Mouse (Mus musculus): ENCODE results near the gene Acot12. TPM values are rescaled to one million over a fixed set of nuclear protein-coding genes. Genes with fewer than 3 reads are reported as not detected.
"Not testable (repeated sequence)": the region's sequence is repeated elsewhere in the genome, so short reads cannot be mapped to it uniquely, and the experiment has no call there.

The Acot12 gene
- polyA plus RNA-seq, 1 experiment, result 0.11 TPM

- no peak for TF ChIP-seq POLR2A (IDR thresholded peaks at IDR 0.05; ENCODE audit: borderline replicate concordance, extremely low read depth, insufficient read depth, insufficient read length, poor library complexity, severe bottlenecking)
- no peak for TF ChIP-seq CTCF (IDR thresholded peaks at IDR 0.05; ENCODE audit: borderline replicate concordance, extremely low read depth, insufficient read depth, insufficient read length)
- DNase-seq (ENCODE audit: low read depth), result no peak
Measured at GRCm38 (mm10) chr13:91760302-91761050, 19.2 kb downstream of the Acot12 start.

- no peak for DNase-seq (ENCODE audit: low read depth)
- TF ChIP-seq CTCF (IDR thresholded peaks at IDR 0.05; ENCODE audit: borderline replicate concordance, extremely low read depth, insufficient read depth, insufficient read length) (no peak), POLR2A (IDR thresholded peaks at IDR 0.05; ENCODE audit: borderline replicate concordance, extremely low read depth, insufficient read depth, insufficient read length, poor library complexity, severe bottlenecking) (no peak)
Measured at GRCm38 (mm10) chr13:91761654-91762445, 20.5 kb downstream of the Acot12 start.

- DNase-seq (ENCODE audit: low read depth), result not testable (repeated sequence)
Measured at GRCm38 (mm10) chr13:91763654-91764053, 22.3 kb downstream of the Acot12 start.

GRCm38 (mm10) chr13:91765627-91766026, 24.3 kb downstream of the Acot12 start:
- TF ChIP-seq POLR2A (IDR thresholded peaks at IDR 0.05; ENCODE audit: borderline replicate concordance, extremely low read depth, insufficient read depth, insufficient read length, poor library complexity, severe bottlenecking) (no peak), CTCF (IDR thresholded peaks at IDR 0.05; ENCODE audit: borderline replicate concordance, extremely low read depth, insufficient read depth, insufficient read length) (no peak)
- no peak for DNase-seq (ENCODE audit: low read depth)

GRCm38 (mm10) chr13:91768683-91769651, 27.7 kb downstream of the Acot12 start:
- DNase-seq (ENCODE audit: low read depth), result no peak
- TF ChIP-seq POLR2A (IDR thresholded peaks at IDR 0.05; ENCODE audit: borderline replicate concordance, extremely low read depth, insufficient read depth, insufficient read length, poor library complexity, severe bottlenecking), result no peak
- TF ChIP-seq CTCF (IDR thresholded peaks at IDR 0.05; ENCODE audit: borderline replicate concordance, extremely low read depth, insufficient read depth, insufficient read length), result no peak

GRCm38 (mm10) chr13:91778092-91778491, 36.8 kb downstream of the Acot12 start:
- DNase-seq (ENCODE audit: low read depth), result no peak

GRCm38 (mm10) chr13:91779892-91780291, 38.6 kb downstream of the Acot12 start:
- no peak for DNase-seq (ENCODE audit: low read depth)
- TF ChIP-seq POLR2A (IDR thresholded peaks at IDR 0.05; ENCODE audit: borderline replicate concordance, extremely low read depth, insufficient read depth, insufficient read length, poor library complexity, severe bottlenecking) (no peak), CTCF (IDR thresholded peaks at IDR 0.05; ENCODE audit: borderline replicate concordance, extremely low read depth, insufficient read depth, insufficient read length) (no peak)

More at GRCm38 (mm10) chr13:91778092-91778491, 36.8 kb downstream of the Acot12 start:
- TF ChIP-seq POLR2A (IDR thresholded peaks at IDR 0.05; ENCODE audit: borderline replicate concordance, extremely low read depth, insufficient read depth, insufficient read length, poor library complexity, severe bottlenecking) (no peak), CTCF (IDR thresholded peaks at IDR 0.05; ENCODE audit: borderline replicate concordance, extremely low read depth, insufficient read depth, insufficient read length) (no peak)

GRCm38 (mm10) chr13:91792035-91792434, 50.7 kb downstream of the Acot12 start:
- TF ChIP-seq CTCF (IDR thresholded peaks at IDR 0.05; ENCODE audit: borderline replicate concordance, extremely low read depth, insufficient read depth, insufficient read length) (no peak), POLR2A (IDR thresholded peaks at IDR 0.05; ENCODE audit: borderline replicate concordance, extremely low read depth, insufficient read depth, insufficient read length, poor library complexity, severe bottlenecking) (no peak)
- no peak for DNase-seq (ENCODE audit: low read depth)

- TF ChIP-seq POLR2A (IDR thresholded peaks at IDR 0.05; ENCODE audit: borderline replicate concordance, extremely low read depth, insufficient read depth, insufficient read length, poor library complexity, severe bottlenecking) (no peak), CTCF (IDR thresholded peaks at IDR 0.05; ENCODE audit: borderline replicate concordance, extremely low read depth, insufficient read depth, insufficient read length) (no peak)
- DNase-seq (ENCODE audit: low read depth), result no peak
Measured at GRCm38 (mm10) chr13:91794926-91795436, 53.7 kb downstream of the Acot12 start.

- DNase-seq (ENCODE audit: low read depth), result peak; percentile 23
- TF ChIP-seq CTCF (IDR thresholded peaks at IDR 0.05; ENCODE audit: borderline replicate concordance, extremely low read depth, insufficient read depth, insufficient read length), result no peak
- no peak for TF ChIP-seq POLR2A (IDR thresholded peaks at IDR 0.05; ENCODE audit: borderline replicate concordance, extremely low read depth, insufficient read depth, insufficient read length, poor library complexity, severe bottlenecking)
Measured at GRCm38 (mm10) chr13:91795593-91795992, 54.3 kb downstream of the Acot12 start.

- DNase-seq (ENCODE audit: low read depth), result peak; percentile 49
- TF ChIP-seq POLR2A (IDR thresholded peaks at IDR 0.05; ENCODE audit: borderline replicate concordance, extremely low read depth, insufficient read depth, insufficient read length, poor library complexity, severe bottlenecking) (no peak), CTCF (IDR thresholded peaks at IDR 0.05; ENCODE audit: borderline replicate concordance, extremely low read depth, insufficient read depth, insufficient read length) (no peak)
Measured at GRCm38 (mm10) chr13:91796003-91796402, 54.7 kb downstream of the Acot12 start.

All from brain, embryonic 14.5 days (tissue).